Mouse (Mus musculus) neural tube, embryonic 10.5 days (tissue): ENCODE data around the gene Htatip2.

Experiments
- DNase-seq: peaks from one replicate; pipeline ENCODE4 v3.0.0-alpha.2; 2017; ENCODE audit warnings: low spot score; ENCODE audit errors: extremely low spot score

Gene Htatip2

DNA sequence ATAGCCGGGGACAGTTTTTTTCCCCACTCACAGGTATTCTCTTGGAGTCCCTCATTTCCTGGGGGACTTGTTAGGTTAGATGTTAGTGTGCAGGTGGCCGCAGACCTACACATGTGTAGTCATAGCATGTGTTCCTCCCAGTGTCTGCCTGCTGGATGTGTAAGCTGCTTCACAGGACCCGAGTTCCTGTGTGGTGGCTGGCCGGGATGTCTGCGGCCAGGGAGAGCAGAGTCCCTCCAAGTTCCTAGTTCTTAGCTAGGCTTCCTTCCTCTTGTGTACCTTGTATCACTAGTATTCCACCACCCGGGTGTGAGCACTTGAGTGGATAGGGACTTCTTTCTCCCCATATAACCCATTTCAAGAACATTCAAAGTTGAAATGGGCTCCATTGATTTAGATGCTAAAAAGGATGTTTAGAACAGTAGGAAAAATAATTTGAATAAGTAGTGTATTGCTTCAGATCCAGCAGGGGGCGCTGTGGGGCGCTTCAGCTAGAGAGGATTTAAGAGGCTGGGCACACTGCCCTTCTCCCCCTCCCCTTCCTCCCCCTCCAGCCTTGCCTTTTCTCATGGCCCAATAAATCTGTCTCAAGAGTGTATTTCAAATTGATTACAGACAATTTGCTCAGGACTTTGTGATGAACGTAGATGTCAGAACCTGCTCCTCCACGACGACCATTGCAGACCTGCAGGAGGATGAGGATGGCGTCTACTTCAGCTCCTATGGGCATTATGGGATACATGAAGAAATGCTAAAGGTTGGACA, 27.9 kb downstream of the Htatip2 start:
- DNase-seq = peak; percentile 51

DNA sequence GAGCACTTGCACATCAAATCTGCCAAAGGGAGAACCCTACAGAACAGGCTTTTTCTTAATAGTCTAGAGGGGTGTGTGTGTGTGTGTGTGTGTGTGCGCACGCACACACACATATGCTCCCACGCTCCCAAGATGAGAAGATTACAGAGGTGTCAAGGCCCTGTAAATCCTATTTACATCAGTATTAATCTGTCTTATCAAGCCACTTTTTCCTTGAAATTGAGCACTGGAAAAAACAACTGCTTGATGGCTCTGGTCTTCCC, 28.4 kb downstream of the Htatip2 start:
- no peak for DNase-seq

DNA sequence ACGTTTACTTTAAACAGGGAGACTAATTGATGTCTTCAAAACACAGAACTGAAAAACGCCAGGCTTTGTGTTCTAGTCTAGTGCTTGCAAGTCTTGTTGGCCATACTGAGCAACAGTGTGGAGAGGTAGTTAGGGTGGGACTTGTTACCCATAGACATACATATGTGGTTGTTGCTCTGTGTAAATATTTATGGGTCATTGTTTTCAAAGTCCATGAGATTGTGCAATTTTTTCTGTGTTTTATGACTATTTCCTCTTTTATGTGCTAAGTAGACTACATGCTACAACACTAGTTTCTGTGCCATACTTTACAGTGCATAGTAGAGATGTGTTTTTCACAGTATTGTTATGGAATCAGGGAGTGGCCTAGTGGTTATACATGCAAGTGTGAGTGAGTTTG, 35.4 kb downstream of the Htatip2 start:
- DNase-seq = no peak

DNA sequence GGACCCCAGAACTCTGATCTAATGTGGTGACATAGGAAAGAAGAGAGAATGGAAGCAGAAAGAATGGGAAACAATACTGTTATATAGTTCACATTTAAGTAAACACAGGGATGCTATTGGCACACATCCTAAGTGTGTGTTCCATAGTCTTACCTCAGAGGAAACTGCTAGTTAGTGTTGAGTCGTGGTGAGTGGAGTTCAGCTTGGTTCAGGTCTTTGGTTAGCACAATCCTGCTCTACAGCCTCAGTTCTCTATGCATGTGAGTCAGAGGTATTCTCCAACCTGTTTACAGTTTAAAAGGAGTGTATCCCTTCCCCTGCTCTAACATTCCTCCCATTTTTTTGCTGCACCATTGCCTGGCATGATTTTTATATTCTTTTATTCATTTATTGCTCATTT, 38.3 kb downstream of the Htatip2 start:
- DNase-seq = no peak

DNA sequence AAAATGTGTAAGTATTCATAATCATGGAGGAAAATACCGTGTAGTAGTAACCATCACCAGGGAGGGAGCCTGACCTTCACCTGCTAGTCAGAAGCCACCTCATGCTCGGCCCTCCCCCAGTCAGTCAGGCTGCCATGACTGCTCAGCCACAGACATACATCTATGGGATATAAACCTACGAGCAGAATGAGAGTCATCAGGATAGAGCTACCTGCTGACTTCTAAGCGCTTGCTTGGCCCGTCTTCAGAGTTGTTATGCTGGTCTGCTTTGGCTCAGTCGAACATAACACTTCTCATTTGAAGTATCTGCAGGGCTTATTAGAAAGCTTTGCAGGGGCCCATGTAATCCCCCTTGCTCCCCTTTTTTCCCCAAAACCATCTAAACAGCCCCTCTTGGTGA, 44.6 kb downstream of the Htatip2 start:
- DNase-seq = no peak

DNA sequence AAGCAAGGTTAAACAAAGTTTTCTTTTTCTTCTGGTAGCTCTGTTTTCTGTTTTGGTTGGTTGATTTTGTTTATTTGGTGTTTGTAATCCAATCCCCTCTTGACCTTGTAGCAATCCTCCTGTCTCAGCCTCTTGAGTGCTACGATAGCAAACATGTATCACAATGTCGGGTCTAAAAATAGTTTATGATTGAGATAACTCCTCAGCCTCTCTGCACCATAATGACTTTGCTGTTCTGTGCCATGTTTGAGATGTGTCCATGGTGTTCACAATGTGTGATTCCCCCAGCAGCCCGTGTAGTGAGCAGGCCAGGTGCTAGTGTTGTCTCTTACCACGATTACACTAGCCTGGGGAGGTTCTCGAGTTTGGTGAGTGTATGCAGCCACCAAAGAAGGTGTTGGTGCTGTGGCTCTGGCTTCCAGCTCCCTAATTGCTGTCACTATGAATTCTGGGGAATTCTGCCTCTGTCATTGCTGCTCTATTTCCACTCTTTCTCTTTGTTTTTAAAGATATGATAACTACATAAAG, 45.8 kb downstream of the Htatip2 start:
- DNase-seq = no peak

DNA sequence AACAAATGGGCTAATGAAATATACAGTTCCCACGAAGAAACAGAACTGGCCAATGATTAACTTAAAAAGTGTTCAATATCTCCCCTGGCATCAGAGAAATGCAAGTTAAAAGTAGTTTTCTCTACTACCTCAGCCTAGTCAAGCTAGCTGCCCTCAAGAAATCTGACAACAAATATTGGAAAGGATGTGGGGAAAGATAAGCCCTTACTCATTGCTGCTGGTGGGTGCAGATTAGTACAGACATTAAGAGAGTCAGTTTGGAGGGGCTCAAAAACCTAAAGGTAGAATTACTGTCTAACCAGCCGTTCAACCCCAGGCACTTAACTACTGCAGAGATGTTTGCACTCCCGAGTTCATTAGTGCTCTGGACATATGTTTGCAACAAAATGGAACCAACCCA, 46.7 kb downstream of the Htatip2 start:
- no peak for DNase-seq

DNA sequence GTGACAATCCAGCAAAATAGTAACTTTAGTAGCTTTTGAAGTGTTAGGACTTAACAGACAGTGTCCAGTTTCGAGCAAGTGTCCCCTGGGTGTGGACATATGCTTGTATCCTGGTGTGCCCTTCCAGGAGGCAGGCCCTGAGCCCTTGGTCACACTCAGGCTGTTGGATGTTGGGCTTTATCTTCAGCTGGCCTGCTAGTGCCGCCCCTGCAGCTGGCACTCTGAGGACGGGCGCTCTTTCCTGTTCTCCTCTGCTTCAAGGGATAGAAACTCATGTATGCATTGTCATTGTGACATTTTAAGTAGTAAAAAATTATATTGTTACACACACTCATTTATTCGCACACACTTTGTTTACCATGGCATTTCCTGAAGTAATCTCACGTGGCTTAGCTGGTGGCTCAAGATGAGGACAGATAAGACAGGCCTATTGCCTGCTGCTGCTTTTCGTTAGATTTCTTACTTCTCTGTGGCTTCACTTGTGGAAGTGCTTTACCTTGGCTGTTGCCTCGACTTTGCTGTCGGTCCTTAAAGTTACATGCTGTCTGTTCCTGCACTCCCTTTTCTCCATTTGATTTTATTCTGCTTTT, 48.3 kb downstream of the Htatip2 start:
- no peak for DNase-seq

DNA sequence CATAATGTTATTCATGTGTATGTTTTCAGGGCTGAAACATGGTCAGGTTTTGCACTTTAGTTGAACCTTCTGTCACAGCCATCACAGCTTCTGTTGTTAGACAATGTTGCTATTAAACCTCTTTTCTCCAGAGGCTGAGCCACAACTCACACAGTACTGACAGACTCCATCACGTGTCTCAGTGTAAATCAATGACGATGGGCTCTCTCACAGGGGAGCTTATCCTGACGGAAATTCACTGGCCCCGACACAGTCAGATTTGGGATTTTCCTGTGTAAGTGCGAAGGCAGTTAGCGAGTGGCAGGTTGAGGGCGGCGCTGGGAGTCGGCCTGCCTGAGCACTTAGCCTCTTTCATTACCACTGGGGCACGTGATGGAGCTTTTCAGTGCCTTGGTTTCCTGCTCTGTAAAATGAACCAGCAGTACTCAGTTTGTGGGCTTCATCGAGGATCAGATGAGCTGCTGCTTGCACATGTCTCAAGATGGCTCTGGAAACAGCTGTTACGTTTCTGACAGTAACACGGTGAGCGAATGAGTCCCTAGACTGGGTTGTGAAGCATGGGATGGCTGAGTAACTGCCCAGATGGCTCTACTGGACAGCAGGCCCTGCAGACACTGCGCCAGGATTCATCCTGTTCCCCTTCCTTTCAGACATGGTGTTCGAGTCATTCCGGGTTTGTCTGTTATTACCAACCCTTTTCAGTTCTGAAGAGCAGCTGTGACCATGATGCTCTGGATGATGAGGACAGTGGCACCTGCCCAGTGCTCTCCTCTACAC, 49.1 kb downstream of the Htatip2 start:
- DNase-seq = no peak

DNA sequence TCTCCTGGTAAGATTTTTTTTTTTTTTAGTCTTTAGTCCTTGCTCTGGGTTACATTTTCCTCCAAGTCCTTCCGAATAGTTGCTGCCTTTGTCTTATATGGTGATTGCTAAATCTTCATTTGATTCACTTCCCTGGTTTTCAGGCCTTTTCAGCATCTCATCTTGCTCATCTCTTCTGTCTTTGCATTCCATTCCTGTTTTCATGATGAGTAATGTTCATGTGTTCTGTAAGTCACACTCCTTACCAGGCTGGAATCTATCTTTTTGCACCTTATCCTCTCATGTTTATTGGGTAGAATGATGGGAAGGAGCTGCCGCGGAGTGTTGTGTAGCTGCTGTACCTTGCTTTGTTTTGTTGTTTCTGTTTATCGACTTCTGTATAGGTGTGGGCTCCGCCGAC, 50.2 kb downstream of the Htatip2 start:
- DNase-seq = no peak

DNA sequence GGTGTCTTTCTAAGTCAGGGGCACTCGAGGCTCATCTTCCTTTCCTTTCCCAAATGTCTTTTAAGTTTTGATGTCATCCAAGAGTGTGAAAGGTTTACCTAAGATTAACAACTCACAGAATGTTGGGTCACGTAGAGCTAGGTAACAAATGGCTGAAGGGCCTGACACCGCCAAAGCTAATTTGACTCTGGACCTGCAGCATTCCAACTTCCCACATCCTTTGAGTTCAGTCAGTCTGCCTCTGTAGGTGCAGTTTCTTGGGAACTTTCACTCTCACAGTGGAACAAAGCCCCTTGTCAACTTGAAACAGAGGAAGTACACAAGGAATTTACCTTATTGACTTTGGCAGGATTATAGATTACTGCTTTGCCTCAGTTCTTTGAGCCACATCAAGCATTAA, 50.6 kb downstream of the Htatip2 start:
- DNase-seq = no peak

DNA sequence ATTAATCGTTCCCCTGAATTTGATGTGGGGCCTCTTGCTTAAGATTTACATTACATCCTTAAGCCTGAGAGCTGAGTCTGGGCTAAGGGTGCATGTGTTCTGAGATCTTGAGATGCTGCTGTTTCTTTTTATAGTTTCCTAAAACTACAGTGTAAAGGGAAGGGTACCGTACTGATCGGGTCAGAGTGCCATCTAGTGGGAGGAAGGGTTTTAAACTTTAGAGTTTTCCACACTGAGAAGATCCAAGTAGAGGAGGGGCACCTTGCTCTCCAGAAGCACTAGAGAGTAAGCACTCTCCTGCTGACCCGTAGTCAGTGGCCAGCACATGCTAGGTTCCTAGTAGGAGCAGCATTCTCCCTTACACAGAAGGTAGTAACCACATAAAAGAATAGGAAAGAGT, 52.4 kb downstream of the Htatip2 start:
- no peak for DNase-seq

DNA sequence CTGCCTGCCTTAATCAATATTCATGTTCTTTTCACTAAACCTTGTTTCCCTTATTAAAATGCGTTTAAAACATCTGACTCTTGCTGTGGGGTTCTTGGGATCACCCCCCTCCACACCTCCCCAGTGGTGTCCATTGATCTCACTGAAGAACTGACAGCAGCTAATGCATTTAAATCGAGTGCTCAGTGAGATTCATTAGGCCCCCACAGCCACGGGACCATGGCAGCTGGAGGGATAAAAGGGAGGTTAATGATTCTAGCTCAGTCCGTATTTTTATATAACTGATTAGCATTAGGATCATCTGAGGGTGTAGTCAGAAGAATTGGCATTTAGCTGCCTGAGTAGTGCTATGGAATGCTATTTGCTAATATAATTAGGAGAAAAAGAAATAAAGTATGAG, 60.5 kb downstream of the Htatip2 start:
- DNase-seq = no peak

DNA sequence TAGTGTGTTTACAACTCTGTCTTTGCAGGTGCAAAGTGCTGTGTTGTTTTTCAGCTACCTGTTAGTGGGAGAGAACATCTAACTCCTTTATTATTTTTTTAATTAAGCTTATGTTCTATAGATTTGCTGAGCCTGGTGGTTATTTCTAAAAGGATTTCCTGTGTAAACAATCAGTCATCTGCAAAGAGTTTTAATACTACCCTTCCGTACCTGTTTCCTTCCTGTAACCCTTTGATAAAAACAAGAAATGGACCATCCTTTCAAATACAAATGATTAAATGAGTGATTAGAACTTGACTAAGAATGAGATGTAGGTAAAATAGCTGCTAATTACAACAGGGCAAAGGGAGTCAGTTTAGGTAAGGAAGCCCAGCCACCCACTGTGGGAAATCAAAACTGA, 62.5 kb downstream of the Htatip2 start:
- no peak for DNase-seq

DNA sequence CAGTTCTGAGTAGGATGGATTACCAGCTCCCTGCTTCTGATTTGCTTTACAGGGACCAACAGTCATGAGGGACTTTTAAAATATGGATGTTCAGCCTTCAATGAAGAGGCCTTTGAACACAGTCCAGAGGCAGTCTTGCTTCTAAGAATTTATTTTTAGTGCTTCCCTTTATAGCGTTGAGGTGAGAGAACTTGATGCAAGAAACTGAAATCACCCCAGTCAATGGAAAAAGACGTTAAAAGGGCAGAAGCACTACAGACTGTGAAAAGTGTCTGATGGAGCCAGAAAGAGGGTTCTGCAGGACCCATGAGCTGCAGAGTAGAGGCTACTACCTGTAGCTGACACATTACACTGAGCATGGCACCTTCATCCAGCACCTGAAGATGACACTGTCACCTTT, 63.1 kb downstream of the Htatip2 start:
- no peak for DNase-seq
